Mouse (Mus musculus) gastrocnemius, postnatal 14 days (tissue): Measurements from ENCODE around the gene Zdhhc14. TPM values are rescaled to one million over a fixed set of nuclear protein-coding genes. Genes with fewer than 3 reads are reported as not detected.
A peak's percentile ranks its signal among the peaks of the same experiment; 100 is the strongest.

ENCODE experiments used
- DNase-seq: peaks from one replicate; pipeline ENCODE4 v3.0.0; 2021; ENCODE audit warnings: mixed read lengths
- intact Hi-C: fragments of 180-260 bp; cut with DNase I; formaldehyde crosslinking; loops from one replicate; pipeline ENCODE4 v1.15.1; 2025; ENCODE audit warnings: low total_unique reads
- total RNA-seq, 2 experiments: library from RNA; stranded (reverse); gene quantifications; 2 replicates each; pipeline ENCODE4 v1.2.3; 2021

Gene Zdhhc14
- total RNA-seq, 2 experiments from 2014 or later = 2.4 to 4.1 TPM

DNA sequence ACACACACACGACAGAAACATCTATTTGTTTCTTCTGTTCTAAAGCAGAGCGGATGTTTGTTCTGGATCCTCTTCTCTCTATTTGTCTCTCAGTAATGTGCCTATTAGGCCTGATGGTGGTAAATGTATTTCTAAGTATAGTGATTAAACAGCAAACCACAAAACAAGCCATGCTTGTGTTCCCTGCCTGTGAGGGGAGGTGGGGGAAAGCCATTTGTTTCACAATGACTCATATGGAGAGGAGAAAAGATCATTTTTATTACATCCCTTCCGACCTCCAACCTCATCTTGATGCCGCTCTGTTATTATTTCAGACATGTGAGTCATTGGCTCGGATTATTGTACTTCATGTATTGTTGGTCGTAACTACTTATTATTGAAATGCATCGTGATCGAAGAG lies 149.1 kb downstream of the Zdhhc14 start:
- DNase-seq = no peak
- intact Hi-C loops = no loop called here

DNA sequence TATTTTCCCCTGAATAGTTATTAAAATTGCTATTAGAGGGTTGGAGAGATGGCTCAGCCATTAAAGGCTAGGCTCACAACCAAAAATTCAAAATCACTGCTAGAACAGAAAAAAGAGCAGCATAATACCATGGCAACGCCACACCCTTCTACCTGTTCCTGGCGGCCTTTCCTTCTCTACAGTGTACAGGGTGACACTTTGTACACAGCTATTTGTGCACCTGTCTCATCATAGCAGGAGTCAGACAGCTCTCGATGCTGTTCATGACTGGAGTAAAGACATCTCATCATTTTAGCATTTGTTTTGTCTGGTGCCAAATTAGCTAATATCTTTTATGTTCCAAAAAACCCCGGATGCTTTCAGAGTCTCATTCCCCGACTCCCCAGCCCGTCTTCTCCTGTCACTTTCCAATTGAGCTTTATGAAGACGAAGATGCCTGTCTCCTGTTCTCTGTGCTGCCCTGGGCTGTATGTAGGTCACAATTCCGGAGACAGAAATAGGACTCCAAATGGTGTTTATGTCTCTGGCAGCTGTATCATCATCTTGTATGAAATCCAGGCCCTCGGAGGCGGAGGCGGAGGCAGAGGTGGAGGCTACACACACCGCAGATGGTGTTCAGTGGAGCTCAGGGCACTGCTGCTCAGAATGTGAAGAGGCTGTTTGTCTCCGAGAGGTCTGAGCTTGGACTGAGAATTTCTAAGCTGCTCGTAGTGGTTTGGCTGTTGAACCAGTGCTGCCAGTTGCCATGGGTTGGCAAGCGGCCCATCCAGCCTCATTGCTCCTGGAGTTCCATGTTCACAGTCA lies 150.8 kb downstream of the Zdhhc14 start:
- intact Hi-C loops = no loop called here
- peak; percentile 42 for DNase-seq

DNA sequence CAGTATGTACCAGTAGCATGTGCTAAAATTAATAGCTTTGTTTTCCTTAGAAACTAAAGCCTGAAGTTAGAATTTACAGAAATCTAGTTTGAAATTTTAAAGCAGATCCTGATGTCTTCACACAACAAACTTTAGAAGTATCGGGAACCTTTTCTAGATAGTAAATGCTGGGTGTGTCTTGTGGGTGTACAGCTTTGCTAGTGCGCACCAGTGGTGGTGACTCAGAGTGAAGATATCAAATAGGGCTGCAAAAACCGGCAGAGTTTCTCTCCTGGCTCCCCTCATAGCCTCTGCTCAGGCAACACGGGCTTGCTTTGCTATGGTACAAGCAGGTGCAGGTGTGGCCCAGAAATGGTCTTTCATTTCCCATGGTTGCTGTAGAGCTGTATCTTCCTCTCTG lies 157.8 kb downstream of the Zdhhc14 start:
- intact Hi-C loops = no loop called here
- DNase-seq = no peak

- no peak for DNase-seq
- intact Hi-C loops = no loop called here
Measured at GRCm38 (mm10) chr17:5650642-5651041, 158.3 kb downstream of the Zdhhc14 start.

GRCm38 (mm10) chr17:5651551-5651950 lies 159.2 kb downstream of the Zdhhc14 start:
- DNase-seq = no peak
- intact Hi-C loops = no loop called here

DNA sequence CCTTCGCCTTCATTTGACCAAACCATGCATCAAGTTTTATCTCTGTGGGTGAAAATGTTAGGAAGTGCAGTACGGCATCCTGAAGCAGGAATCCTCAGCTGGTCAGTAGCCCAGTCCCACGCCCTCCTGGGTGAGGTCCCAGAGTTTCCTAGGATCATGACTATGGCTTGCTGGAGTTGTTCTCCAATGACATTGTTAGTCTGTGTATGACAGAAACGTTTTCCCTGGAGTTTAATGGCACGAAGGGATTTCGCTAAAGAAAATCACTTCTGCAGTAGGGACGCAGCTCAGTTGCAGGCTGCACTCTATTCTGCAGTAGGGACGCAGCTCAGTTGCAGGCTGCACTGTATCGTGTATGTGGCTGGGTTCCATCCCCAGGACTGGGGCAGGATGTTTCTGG lies 161.6 kb downstream of the Zdhhc14 start:
- peak; percentile 40 for DNase-seq
- intact Hi-C loops = no loop called here

DNA sequence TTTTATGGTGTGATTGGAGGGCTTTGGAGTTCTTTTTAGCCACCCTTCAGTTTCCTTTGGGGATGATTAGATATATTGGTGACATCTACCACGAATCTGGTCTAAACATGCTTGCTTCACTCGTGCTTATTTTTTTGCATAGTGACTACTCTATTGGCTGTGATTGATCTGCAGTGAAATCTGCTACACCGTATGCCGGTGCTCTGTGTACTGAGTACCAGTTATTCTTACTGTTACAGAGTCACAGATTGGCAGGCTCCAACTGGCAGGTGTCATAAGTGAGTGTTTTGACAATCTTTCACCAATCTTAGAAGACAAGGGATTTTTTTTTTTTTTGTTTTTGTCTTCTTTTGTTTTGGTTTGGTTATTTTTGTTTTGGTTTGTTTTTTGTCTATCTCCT lies 163.2 kb downstream of the Zdhhc14 start:
- intact Hi-C loops = no loop called here
- DNase-seq = no peak

- DNase-seq = no peak
- intact Hi-C loops = no loop called here
Measured at GRCm38 (mm10) chr17:5660317-5661080, 168.1 kb downstream of the Zdhhc14 start.

DNA sequence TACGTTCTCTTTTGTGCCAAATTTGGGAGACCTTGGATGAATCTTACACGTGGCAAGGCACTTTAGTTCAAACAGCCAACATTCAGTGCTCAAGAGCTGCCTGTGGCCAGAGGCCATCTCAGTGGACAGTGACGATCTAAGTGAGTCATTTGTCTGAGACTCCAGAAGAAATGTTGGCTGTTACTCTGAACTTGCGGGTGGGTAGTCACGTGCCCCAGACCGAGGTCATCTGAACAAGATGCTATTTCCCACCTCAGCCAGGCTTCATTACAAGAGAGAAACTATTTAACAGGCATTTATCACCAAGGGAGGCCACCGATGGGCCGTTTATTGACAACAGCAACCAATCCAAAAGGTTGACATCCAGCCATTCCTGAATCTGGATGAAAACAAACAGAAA lies 174.3 kb downstream of the Zdhhc14 start:
- intact Hi-C loops = no loop called here
- peak; percentile 7 for DNase-seq

DNA sequence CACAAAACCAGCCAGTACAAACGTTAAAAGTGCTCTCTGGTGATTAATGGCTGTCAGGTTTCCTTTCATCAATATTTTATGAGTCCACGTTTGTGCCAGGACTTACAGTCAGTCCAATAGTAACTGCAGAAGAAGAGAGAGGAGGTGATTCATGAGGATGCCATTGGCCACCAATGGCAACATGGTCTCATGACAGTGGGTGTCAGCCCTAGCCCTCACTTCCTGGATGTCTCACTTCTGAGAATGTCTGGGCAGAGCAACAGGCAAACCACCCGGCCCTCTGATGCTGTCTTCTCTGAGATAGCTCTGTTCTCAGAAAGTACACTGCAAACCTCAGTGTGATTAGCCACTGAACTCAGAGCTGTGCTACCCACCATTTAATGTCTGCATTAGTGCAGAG lies 176.1 kb downstream of the Zdhhc14 start:
- intact Hi-C loops = no loop called here
- DNase-seq = no peak

DNA sequence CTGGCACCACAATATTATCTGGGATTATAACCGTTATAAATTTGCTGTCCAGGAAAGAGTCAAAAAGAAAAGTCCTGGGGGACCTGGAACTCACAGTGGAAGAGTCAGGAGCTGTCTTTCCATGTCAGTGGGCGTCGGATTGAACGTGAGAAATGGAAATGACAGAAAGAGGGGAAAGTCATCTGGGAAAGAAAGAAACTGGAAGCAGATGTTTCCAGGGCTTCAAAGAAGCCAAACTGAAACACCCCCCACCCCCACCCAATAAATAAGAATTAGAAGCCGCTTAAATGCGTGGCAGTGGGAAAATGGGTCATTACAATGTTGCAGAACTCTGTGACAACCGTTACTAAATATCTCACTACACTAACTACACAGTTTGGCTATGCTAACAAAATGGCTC lies 176.6 kb downstream of the Zdhhc14 start:
- no peak for DNase-seq
- intact Hi-C loops = no loop called here

- intact Hi-C loops = no loop called here
- DNase-seq = no peak
Measured at GRCm38 (mm10) chr17:5675951-5676350, 183.6 kb downstream of the Zdhhc14 start.

- intact Hi-C loops = no loop called here
- DNase-seq = no peak
Measured at GRCm38 (mm10) chr17:5679315-5679714, 187.0 kb downstream of the Zdhhc14 start.

GRCm38 (mm10) chr17:5685324-5685723 lies 193.0 kb downstream of the Zdhhc14 start:
- no peak for DNase-seq
- intact Hi-C loops = no loop called here

- intact Hi-C loops = no loop called here
- no peak for DNase-seq
Measured at GRCm38 (mm10) chr17:5687810-5688209, 195.5 kb downstream of the Zdhhc14 start.

- no peak for DNase-seq
- intact Hi-C loops = no loop called here
Measured at GRCm38 (mm10) chr17:5688222-5688621, 195.9 kb downstream of the Zdhhc14 start.

- intact Hi-C loops = no loop called here
- DNase-seq = no peak
Measured at GRCm38 (mm10) chr17:5688669-5689068, 196.3 kb downstream of the Zdhhc14 start.

- intact Hi-C loops = no loop called here
- DNase-seq = no peak
Measured at GRCm38 (mm10) chr17:5690746-5691535, 198.6 kb downstream of the Zdhhc14 start.

DNA sequence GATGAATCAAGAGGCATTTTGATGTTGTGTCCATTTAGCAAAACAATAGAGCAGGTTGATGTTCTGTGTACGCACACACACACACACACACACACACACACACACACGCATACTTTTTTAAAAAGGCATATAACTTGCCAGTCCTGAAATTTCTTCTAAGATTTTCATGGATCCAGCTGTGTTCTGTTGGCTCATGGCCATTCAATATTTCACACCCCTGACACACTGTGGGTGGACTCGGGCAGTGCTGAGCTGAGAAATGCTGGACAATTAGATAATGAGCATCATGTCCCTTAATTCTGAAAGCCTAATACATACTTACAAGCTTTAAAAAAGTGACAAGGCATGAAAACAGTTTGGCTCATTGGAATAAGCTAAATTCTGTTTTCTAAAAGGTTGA lies 200.3 kb downstream of the Zdhhc14 start:
- no peak for DNase-seq
- intact Hi-C loops = no loop called here

GRCm38 (mm10) chr17:5693256-5693655 lies 200.9 kb downstream of the Zdhhc14 start:
- intact Hi-C loops = no loop called here
- no peak for DNase-seq
